Mouse (Mus musculus) C2C12 (cell line): ENCODE data around the gene Trim67.

Experiments
- CTCF ChIP-seq: IDR thresholded peaks from one replicate; pipeline ENCODE4 v1.5.1; 2011; ENCODE audit not compliant: control insufficient read depth, insufficient read depth, insufficient read length
- FOSL1 ChIP-seq: IDR thresholded peaks from one replicate; pipeline ENCODE4 v1.8.0; 2011; ENCODE audit warnings: mild to moderate bottlenecking, low read length; ENCODE audit not compliant: poor library complexity, insufficient read depth, severe bottlenecking
- MAX ChIP-seq: IDR thresholded peaks from one replicate; pipeline ENCODE4 v1.6.1; 2011; ENCODE audit warnings: mild to moderate bottlenecking, control low read depth
- MYOD1 ChIP-seq: IDR thresholded peaks from one replicate; pipeline ENCODE4 v1.6.1; 2011; ENCODE audit warnings: low read depth; ENCODE audit not compliant: control insufficient read depth, insufficient read length
- USF1 ChIP-seq: IDR thresholded peaks from one replicate; pipeline ENCODE4 v1.6.1; 2011; ENCODE audit warnings: low read depth, mild to moderate bottlenecking, control low read depth, moderate library complexity

GRCm38 (mm10) chr8:124772389-124772788 is 20.5 kb upstream of the Trim67 start:
- no peak for TF ChIP-seq MYOD1
- TF ChIP-seq CTCF: no peak
- no peak for TF ChIP-seq FOSL1
- no peak for TF ChIP-seq USF1
- no peak for TF ChIP-seq MAX
